Mouse (Mus musculus) activated CD4-positive, CD25-positive, alpha-beta regulatory T cell, adult 4 months (primary cell): ENCODE measurements around the gene Ankdd1a. TPM values are rescaled to one million over a fixed set of nuclear protein-coding genes. Genes with fewer than 3 reads are reported as not detected.

ENCODE experiments used
- ATAC-seq: one replicate; pipeline ENCODE4 v1.8.0; 2017
- polyA plus RNA-seq, 2 experiments: library from polyadenylated mRNA; unstranded; fragments of 100-300 nt; shearing (Covaris generic); gene quantifications; one replicate each; pipeline ENCODE4 v1.2.1; 2017

Ankdd1a gene
- polyA plus RNA-seq, 2 experiments from 2014 or later = 0.37 TPM; not detected in 1

DNA sequence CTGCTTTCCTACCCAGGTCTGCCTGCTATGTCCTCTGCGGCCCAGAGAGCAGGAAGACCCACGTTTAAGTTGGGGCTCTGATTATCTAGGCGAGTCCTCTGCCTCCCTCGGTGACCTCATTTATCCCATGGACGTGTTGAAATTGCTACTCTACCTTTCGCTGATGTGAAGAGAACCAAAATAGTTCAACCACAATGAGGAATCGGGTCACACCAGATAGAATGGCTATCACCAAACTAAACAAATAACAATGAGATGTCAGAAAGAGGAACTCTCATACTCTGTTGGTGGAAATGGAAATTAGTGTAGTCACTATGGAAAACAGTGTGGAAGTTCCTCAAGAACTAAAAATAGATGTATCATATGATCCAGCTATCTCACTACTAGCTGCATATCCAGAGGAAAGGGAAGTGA lies 22.1 kb upstream of the Ankdd1a start:
- peak; percentile 7 for ATAC-seq

DNA sequence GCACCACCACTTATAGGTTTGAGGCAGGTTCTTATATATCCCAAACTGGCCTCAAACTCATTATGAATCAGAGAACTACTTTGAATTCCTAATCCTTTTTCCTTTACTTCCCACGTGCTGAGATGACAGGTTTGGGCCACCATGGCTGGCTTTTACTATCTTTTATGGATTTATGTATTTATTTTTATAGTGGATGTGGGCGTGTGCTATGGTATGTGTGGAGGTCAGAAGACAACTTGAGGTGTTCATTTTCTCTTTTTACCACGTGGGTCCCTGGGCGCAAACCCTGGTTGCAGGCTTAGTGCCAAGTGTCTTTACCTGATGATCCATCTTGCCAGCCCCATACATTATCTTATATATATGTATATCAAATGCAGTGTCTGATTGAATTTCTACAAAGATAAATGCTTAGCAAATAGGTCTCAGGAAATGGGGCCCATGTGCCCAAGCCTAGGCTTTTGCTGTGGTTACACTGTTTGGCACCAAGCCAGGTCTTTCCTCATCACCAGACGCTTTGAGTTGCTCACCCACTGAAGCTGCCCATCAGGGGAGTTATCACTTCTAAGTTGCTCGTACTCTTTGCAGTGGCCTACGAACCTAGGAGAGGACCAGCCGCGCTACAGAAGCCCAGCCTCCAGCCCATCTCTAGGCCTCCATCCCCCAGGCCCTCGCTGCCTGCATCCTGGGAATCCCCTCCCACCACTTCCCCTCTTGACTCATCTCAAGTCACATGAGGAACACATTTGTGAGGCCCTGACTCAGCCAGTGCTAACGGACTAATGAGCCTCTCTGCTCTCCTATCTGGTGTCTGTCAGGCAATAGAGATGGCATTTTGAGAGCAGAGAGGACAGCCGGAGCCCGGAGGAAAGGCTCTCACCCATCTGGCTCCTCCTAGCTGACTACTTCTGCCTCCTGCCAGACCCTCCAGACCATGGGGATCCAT lies 21.4 kb upstream of the Ankdd1a start:
- ATAC-seq = peak; percentile 97

DNA sequence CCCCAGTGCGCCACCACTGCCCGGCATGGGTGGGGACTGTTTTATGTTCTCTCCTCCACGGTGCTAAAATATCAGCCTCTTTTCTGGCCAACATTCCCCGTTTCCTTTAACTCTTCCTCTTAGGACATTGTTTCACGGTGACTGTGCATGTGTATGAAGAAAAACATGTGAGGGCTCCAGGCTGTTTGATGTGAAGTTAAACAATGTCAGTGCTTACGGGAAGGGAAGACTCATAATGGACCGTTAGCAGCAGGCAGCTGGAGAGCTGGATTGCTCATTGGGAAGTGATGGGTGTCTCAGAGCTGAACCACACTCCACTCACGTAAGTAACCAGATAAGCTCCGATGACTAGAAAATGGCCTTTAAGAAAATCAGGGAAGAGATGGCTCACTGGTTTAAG lies 19.7 kb upstream of the Ankdd1a start:
- ATAC-seq = no peak

DNA sequence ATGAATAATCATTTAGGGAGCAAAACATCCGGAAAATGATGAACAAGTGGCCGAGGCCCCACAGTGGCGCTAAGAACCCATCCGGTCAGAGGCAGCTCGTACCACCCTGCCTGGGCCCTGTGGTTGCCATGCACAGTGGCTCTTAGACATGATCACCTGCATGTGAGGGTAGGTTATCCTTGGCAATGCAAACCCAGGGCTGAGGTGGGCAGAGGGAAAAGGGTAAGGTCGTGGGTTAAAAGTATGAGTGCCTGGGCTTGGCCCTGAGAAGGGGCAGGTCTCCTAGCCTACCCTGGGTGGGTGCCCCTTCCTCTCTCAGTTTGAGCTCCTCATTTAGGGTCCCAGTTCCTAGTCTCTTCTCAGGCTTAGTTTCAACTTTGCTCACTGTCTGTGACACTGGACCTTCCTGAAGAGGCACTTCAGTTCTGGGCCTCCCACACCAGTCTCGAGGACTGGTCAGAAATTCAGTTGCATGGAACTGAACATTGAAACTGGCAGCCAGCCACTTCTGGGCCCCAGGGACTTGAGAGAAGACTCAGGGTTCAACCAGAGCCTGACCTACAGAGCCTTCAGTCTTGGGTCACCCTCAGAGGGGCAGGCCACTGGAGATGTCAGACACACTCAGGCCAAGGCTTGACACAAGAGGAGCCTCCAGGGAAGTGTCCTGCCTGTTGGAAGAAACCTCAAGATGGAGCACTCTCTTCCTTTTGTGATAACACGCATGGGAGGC lies 18.1 kb upstream of the Ankdd1a start:
- ATAC-seq = no peak

DNA sequence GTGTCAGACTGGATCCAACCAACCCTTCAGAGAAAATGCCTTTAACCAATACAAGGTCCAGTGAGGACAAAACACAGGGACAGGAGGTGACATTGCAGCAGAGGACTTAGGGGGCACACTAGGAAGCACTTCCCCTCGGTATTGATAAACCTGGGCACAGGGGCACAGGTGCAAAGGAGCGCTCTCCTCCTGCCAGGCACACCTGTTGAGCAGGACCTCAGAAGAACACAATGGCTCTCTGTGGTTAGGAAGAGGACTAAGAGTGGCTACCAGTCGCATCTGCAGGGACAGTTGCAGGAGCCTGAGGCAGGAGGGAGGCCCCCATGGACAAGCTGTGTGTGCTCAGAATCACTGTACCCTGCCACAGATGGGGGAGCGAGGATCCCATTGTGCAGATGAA lies 16.5 kb upstream of the Ankdd1a start:
- ATAC-seq = no peak

DNA sequence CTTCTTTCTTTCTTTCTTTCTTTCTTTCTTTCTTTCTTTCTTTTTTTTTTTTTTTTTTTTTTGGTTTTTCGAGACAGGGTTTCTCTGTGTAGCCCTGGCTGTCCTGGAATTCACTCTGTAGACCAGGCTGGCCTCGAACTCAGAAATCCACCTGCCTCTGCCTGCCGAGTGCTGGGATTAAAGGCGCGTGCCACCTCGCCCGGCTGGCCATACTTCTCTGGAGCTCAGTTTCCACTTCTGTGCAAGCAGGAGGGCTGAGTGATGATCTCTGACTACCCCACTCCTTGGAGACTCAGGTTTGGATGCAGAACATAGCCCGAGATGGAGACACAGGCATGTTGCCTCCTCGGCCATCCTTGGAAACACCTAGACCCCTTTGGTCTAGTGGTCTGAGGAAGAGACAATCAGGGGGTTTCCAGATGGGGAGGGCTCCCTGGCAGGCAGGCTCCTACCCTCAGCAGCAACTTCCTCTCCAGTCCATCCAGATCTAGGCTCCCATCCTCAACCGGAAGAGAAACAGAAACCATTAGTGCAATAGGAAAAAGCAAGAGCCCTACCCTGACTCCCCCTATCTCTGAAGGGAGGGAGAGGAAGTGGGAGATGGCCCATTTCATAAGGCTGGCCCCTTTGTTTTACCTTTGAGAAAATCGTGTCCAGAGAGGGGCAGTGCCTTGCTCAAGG lies 15.9 kb upstream of the Ankdd1a start:
- peak; percentile 64 for ATAC-seq

DNA sequence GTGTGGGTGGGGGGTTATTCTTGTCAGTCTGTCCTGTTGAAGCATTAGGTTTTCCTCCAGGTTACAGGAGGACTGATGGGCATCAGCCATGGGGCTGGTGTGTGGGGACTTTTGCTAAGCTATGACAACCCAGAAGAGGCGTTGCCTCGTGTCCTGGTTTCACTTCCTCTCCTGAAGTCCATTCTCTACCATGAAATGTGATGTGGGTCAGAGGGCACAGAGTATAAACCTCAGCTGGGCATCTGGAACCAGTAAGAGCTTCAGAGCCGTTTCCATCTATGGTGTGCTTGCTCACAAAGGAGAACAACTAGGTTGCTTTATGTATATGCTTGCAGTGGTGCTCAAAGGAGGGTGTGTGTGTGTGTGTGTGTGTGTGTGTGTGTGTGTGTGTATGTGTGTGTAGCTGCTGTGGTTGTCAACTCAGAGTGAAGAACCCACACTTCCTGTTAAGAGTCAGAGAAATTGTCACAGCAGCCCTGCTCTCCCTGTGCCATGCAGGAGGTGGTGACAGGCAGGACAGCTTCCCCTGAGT lies 15.3 kb upstream of the Ankdd1a start:
- peak; percentile 79 for ATAC-seq

DNA sequence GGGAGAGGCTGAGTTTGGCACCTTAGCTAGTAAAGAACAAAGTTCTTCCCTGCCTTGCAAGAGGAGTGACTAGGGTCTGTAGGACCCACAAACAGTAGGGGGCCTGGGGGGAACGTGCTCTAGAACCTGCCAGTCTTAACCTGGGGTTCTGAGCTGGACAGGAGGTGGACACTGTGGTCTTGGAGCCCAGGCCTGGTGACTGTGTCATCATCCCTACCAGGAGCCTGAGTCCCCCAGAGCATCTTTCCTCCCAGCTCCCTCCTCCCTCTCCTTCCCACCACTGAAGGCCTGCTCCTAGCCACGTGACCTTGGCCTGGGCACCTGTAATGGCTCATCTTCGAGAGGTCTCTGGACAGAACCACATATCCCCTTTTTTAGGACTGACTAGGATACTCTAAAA lies 14.1 kb upstream of the Ankdd1a start:
- ATAC-seq = no peak

DNA sequence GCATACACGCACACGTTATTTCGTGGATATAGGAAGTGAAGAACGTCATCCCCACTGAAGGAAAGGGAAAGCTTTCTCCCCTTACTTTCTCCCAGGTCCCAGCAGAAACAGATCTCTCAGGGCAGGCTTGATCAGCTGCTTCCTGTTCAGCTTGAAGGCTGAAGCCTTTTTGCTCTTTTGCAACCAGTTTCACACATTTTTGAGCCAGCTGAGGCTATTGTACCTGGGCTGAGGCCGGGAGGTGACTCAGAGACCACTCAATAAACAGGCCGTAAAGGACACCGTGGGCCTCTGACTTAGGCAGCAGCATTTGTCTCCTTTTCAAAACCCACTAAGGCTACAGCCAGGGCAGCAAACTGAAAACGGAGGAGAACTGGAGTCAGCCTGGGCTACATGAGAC lies 13.0 kb upstream of the Ankdd1a start:
- no peak for ATAC-seq

DNA sequence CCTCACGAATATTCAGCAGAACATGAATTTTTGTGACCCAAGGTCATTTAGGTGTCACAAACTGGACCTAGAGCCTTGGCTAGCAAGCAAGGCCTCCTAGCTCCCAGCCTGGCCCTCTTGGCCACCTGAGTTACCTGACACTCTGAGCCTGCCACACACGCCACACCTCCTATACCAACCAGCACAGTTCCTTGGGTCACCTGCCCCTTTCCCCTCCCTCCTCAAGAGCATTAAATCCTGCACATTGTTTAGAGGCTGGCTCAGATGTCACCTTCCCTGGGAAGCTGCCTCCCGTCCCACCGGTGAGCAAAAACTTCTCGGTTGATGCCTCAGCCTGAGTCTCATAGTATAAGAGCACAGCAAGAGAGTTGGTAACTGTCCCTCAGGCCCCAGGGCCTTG lies 11.3 kb upstream of the Ankdd1a start:
- no peak for ATAC-seq

DNA sequence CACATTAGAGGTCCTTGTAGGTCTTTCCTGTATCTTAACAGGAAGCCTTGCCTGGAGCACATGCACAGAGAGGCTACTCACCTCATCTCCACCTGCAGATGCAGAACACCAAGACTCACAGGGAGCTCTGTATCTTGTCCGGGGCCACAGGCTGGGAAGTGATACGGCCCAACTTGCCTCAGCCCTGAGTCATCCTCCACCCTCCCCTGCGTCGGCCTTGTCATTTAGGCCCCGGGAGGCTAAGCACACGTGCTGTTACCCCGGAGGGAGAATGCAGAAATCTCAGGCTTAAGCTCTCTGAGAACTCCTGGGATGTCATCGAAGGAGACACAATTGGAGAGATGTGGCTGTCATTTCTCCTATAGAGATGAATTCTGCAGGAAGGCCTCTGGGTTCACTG lies 9.7 kb upstream of the Ankdd1a start:
- ATAC-seq = no peak

DNA sequence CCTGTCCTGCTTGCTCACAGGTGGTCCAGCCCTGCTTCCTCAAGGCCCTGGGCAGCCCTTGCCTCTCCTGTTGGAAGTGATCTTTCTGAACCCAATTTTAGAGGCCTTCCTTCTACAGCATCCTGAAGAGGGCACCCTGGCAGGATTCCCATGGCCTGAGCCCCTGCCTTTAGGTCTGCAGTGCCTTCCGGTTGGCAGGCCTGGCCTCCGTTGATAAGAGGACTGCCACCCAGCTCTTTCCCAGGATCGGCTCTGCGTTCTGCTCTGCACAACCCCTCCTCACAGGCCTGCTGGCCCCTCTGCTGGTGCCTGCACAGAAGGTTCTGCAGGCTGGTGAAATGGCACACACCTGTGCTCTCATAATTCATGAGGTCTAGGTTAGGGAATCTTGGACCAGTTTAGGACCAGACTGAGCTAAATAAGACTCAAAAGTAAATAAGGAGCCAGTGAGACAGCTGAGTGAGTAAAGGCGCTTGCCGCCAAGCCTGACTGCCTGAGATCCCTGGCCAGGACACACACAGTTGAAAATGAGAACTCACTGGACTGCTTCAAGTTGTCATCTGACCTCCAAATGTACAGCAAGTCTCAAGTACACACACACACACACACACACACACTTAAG lies 8.5 kb upstream of the Ankdd1a start:
- ATAC-seq = no peak

DNA sequence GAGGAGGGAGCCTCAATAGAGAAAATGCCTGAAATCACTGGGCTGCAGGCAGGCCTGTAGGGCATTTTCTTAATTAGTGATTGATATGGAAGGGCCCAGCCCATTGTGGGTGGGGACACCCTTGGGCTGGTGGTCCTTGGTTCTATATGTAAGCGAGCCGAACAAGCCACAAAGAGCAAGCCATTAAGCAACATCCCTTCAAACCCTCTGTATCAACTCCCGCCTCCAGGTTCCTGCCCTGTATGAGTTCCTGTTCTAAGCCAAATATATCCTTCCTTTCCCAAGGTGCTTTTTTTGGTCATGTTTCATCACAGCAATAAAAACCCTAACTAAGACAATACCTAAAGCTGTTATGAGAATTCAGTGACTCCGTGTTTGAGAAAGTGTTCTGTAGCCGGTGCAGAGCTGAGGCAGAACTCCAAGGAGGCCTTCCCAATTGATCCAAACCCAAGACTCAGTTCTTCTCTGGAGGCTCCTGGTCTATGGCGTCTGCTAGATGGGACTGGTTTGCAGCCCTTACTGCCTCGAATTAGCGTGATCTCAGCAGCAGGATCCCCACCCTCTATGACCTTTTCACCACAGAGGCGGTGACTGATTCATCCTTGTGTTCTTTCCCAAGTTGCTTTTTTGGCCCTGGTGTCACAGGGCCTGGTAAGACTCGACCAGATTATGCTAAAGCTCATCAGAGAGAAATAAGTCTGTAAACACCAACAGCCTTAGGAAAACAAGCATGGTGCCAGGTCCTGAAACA lies 5.6 kb upstream of the Ankdd1a start:
- ATAC-seq = no peak

DNA sequence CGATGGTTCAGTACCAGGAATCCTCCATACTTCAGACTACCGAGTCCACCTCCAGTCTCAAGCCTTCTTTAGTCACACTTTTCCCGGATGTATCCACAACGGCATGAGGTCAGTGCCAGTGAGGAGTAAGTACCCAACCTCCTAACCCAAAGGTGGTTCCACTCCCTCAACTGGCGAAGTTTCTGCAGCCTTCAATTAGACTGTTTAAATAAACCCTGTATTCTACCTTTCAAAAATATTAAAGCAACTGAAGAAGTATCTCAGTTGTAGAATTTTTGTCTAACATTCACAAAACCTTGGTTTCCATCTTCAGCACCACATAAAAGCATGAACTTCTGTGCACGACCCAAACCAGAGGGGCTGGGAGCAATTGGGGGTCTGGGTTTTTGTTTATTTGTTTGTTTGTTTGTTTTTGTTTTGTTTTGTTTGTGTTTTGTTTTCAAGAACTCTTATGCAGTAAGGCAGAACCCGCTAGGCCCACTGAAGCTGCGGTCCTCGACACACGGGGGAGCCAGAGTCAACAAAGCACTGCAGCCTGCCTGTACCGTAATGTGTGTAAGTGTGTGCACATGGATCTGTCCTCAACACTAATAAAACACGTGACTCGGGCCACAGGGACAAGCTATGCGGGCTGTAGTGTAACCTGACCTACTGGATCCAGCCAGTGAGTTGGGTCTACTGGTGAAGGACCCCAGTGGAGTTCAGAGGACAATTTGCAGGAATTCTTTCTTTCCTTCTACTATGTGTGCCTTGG lies 3.8 kb upstream of the Ankdd1a start:
- peak; percentile 88 for ATAC-seq

DNA sequence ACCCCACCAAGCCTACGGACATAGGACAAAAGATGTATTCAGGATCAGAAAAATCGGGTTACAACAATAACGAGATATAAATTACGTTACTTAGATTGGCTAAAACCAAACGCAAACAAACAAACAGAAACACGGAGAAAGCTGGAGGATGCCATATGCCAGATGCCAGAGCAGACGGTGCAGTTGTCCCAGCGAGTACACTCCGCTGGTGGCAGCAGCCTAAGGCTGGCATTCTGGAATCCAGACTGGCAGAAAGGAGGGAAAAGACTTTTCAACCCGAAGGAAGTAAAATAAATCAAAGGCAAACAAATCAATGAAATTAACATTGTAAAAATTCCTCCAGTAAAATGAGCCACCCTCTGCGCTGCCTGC lies 498 bp upstream of the Ankdd1a start:
- ATAC-seq = no peak

DNA sequence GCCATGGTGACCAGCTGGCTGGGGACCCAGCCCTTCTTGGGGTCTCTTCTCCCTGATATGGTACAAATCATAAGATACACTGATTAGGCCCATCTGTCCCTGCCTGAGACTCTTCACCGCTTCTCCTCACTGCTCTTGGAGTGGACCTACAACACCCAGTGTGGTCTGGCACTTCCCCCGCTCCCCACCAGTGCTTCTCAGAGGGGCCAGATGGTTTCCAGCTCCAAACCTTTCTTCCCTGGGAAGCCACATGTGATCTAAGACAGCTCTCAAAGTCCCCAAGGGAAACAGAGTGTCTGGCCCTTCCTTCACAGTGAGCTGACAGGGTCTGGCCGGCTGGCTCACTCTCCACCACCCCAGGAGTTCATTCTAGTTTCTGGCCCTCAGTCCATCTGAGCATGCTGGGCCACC lies 5.1 kb downstream of the Ankdd1a start:
- ATAC-seq = no peak

DNA sequence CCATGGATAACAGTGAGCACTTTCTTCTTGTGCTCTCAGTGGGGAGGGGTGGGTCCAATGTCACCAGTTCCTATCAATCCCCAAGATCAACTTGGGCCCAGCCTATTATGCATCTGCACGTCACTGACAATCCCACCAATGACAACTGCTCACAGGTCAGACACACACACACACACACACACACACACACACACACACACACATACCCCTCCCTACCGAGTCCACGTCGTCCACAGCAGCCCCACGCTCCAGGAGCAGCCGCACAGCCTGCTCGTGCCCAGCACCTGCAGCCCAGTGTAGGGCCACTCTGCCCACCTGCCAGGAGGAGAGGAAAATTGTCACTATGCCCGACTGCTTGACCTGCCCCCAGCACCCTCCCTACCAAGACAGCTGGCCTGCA lies 5.6 kb downstream of the Ankdd1a start:
- no peak for ATAC-seq

DNA sequence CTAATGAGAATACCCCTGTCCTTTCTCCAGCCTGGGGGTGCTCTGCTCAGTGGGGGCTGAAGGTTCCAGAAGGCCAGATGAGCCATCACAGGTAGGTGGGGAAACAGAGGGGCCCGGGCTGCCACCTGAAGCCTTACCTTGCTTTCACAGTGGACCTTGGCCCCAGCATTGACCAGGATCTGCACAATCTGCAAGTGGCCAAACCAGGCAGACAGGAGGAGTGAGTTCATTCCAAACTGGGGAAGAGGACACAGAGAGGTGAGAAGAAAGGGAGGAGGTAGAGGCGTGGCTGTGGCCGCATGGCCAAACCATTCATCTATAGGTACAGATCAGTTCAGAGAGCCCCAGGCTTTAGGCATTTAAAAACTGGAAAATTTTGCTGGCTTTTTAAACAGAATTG lies 7.5 kb downstream of the Ankdd1a start:
- no peak for ATAC-seq

DNA sequence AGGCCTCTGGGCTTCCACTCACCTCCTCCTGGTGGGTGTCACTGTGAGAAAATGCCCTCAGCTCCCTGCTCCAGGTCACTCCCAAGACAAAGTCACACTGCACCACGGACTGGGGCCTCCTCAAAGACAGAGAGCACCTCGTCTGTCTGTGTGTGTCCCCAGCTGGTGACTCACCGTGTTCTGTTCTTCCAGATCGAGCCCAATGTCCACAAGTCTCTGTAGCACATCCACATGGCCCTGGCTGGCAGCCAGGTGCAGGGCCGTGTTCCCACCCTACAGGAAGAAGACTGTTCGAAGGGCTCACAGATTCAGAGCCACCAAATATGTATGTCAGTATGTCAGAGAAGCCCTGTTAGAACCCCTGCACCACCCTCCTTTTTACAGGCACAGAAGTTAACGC lies 11.5 kb downstream of the Ankdd1a start:
- ATAC-seq = no peak

DNA sequence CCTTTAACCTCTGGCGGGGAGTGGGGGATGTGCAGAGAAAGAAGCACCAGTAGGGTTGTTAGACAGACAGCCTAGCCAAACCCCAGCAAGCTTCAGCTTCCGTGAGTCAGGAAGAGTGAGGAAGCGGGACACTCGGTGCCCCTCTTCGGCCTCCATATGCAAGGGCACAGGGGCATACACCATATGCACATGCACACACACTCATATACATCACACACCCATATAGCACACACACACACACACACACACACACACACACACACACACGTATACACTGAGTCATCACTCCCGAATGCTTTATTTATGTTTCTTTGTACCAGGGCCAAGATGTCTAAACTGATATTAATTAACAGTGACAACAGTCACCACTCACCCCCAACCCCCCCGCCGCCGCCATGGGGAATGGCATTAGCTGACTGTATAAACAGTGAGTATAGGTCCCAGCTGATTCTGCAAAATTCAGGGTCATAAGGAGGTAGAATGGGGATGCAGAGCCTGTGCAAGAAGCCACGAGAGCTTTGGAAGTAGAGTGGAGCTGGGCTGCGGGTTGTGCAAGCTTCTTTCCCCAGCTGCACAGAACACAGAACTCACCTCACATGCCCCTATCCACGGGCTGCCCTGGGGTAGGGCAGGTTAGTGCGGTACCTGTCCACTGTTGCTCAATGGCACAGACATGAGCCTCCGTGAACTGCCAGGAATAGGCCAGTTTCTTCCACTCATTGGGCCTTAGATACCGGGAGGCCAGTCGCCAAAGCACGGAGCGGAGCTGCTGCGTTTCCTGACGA lies 17.1 kb downstream of the Ankdd1a start:
- ATAC-seq = no peak
